Mouse (Mus musculus) CH12.LX (cell line): ENCODE results near the gene Rbm44. TPM values are rescaled to one million over a fixed set of nuclear protein-coding genes. Genes with fewer than 3 reads are reported as not detected.

ENCODE experiments used
- DNase-seq: peaks from one replicate; pipeline ENCODE4 v3.0.0-alpha.2; 2013; ENCODE audit errors: extremely low read depth
- H3K27ac ChIP-seq: 2 replicates; pipeline ENCODE4 v1.5.1; 2012; ENCODE audit warnings: low read depth, mild to moderate bottlenecking, control low read depth, moderate library complexity; ENCODE audit not compliant: insufficient read depth
- H3K27me3 ChIP-seq: replicated peaks from 2 replicates; pipeline ENCODE3; 2012; ENCODE audit warnings: inconsistent platforms
- H3K36me3 ChIP-seq, 2 experiments: replicated peaks in 1 of 2; 2 replicates each; pipeline versions ENCODE3 to v1.6.1; 2012; ENCODE audit warnings: inconsistent platforms in 1 of 2, low read length in 1 of 2, mild to moderate bottlenecking in 1 of 2, mixed read lengths in 1 of 2, moderate library complexity in 1 of 2; ENCODE audit not compliant: control insufficient read depth in 1 of 2, insufficient read depth in 1 of 2
- H3K4me1 ChIP-seq, 2 experiments: 2 replicates each; pipeline ENCODE4 v1.6.1; 2012; ENCODE audit warnings: inconsistent platforms in 1 of 2, moderate library complexity in 1 of 2; ENCODE audit not compliant: insufficient read depth in 2 of 2, control insufficient read depth in 1 of 2
- H3K4me2 ChIP-seq: 2 replicates; pipeline ENCODE4 v1.6.1; 2012; ENCODE audit warnings: low read depth, mild to moderate bottlenecking, control low read depth; ENCODE audit not compliant: poor library complexity, insufficient read depth, severe bottlenecking
- H3K4me3 ChIP-seq, 3 experiments: fragments of 150-350 bp in 1 of 3; sonication (generic) in 1 of 3; replicated peaks in 1 of 3; 2 replicates each; pipeline versions ENCODE3 to v1.5.1; 2011 to 2012; ENCODE audit warnings: low read depth in 2 of 3, low read length in 2 of 3, mild to moderate bottlenecking in 2 of 3, moderate library complexity in 2 of 3, control low read depth in 1 of 3, improper control_type of control experiment in 1 of 3, inconsistent platforms in 1 of 3, mixed read lengths in 1 of 3; ENCODE audit not compliant: poor library complexity in 1 of 3
- H3K79me2 ChIP-seq: replicated peaks from 2 replicates; pipeline ENCODE4 v1.6.1; 2012; ENCODE audit warnings: mild to moderate bottlenecking, moderate library complexity; ENCODE audit not compliant: control insufficient read depth, poor library complexity, insufficient read depth, severe bottlenecking; ENCODE audit errors: extremely low read depth
- H3K9ac ChIP-seq: 2 replicates; pipeline ENCODE4 v1.6.1; 2012; ENCODE audit warnings: low read depth, mild to moderate bottlenecking, control low read depth, moderate library complexity; ENCODE audit not compliant: insufficient read depth
- H3K9me3 ChIP-seq: replicated peaks from 2 replicates; pipeline ENCODE3; 2012; ENCODE audit warnings: low read length, inconsistent platforms, mixed read lengths
- CTCF ChIP-seq, 2 experiments: IDR thresholded peaks in 1 of 2; conservative IDR thresholded peaks in 1 of 2; 2 replicates each; pipeline ENCODE4 v1.5.1; 2011 to 2012; ENCODE audit warnings: low read depth in 2 of 2, low read length in 2 of 2, improper control_type of control experiment in 1 of 2, inconsistent platforms in 1 of 2, mild to moderate bottlenecking in 1 of 2, moderate library complexity in 1 of 2
- E2F4 ChIP-seq: IDR thresholded peaks from 2 replicates; pipeline ENCODE4 v1.6.1; 2011; ENCODE audit warnings: low read depth, low read length, improper control_type of control experiment; ENCODE audit not compliant: insufficient replicate concordance
- ETS1 ChIP-seq: conservative IDR thresholded peaks from 2 replicates; pipeline ENCODE4 v1.6.1; 2012; ENCODE audit warnings: low read depth, mild to moderate bottlenecking, inconsistent platforms, low read length, improper control_type of control experiment, moderate library complexity
- GABPA ChIP-seq: IDR thresholded peaks from 2 replicates; pipeline ENCODE4 v1.6.1; 2012; ENCODE audit warnings: low read depth, low read length, improper control_type of control experiment, inconsistent platforms; ENCODE audit not compliant: insufficient replicate concordance
- IRF4 ChIP-seq: IDR thresholded peaks from 2 replicates; pipeline ENCODE4 v1.6.1; 2014; ENCODE audit warnings: low read depth, mild to moderate bottlenecking, inconsistent platforms, low read length, improper control_type of control experiment
- JUN ChIP-seq: IDR thresholded peaks from 2 replicates; pipeline ENCODE4 v1.6.1; 2011; ENCODE audit warnings: low read depth, mild to moderate bottlenecking, low read length, improper control_type of control experiment, moderate library complexity; ENCODE audit not compliant: insufficient read depth
- MAFK ChIP-seq: IDR thresholded peaks from 2 replicates; pipeline ENCODE4 v1.6.1; 2011; ENCODE audit warnings: low read length, improper control_type of control experiment; ENCODE audit not compliant: insufficient replicate concordance
- MEF2A ChIP-seq: IDR thresholded peaks from 2 replicates; pipeline ENCODE4 v1.6.1; 2014; ENCODE audit warnings: low read depth, mild to moderate bottlenecking, inconsistent platforms, low read length, improper control_type of control experiment, borderline replicate concordance
- MYC ChIP-seq: IDR thresholded peaks from 2 replicates; pipeline ENCODE4 v1.6.1; 2011; ENCODE audit warnings: low read depth, mild to moderate bottlenecking, improper control_type of control experiment, low read length
- PAX5 ChIP-seq: IDR thresholded peaks from 2 replicates; pipeline ENCODE4 v1.6.1; 2012; ENCODE audit warnings: low read length, inconsistent platforms, mixed read lengths
- RCOR1 ChIP-seq: conservative IDR thresholded peaks from 2 replicates; pipeline ENCODE4 v1.6.1; 2012; ENCODE audit warnings: low read depth, mild to moderate bottlenecking, inconsistent platforms, low read length, improper control_type of control experiment
- SIN3A ChIP-seq: IDR thresholded peaks from 2 replicates; pipeline ENCODE4 v1.6.1; 2012; ENCODE audit warnings: low read length, improper control_type of control experiment, inconsistent platforms
- SMC3 ChIP-seq: IDR thresholded peaks from 2 replicates; pipeline ENCODE4 v1.6.1; 2011; ENCODE audit warnings: low read depth, low read length, improper control_type of control experiment
- TBP ChIP-seq: conservative IDR thresholded peaks from 2 replicates; pipeline ENCODE4 v1.6.1; 2011; ENCODE audit warnings: low read depth, low read length, improper control_type of control experiment
- TCF12 ChIP-seq: IDR thresholded peaks from 2 replicates; pipeline ENCODE4 v1.6.1; 2014; ENCODE audit warnings: low read depth, mild to moderate bottlenecking, inconsistent platforms, low read length, improper control_type of control experiment
- UBTF ChIP-seq: IDR thresholded peaks from 2 replicates; pipeline ENCODE4 v1.6.1; 2012; ENCODE audit warnings: low read depth, mild to moderate bottlenecking, inconsistent platforms, low read length, improper control_type of control experiment, moderate library complexity
- ZC3H11A ChIP-seq: IDR thresholded peaks from 2 replicates; pipeline ENCODE4 v1.6.1; 2012; ENCODE audit warnings: low read depth, mild to moderate bottlenecking, inconsistent platforms, low read length, improper control_type of control experiment
- ZNF384 ChIP-seq: IDR thresholded peaks from 2 replicates; pipeline ENCODE4 v1.6.1; 2012; ENCODE audit warnings: low read depth, low read length, improper control_type of control experiment, inconsistent platforms
- dilution Hi-C: fragments of 300-500 bp; cut with MboI; formaldehyde crosslinking; loops from 2 replicates; pipeline ENCODE4 v1.14.3; 2020; ENCODE audit warnings: low sequenced_read_pairs; ENCODE audit not compliant: extremely low pct_unique_long_range_greater_than_20kb, extremely low pct_ligation_motif_present
- in situ Hi-C: fragments of 300-500 bp; cut with MboI; formaldehyde crosslinking; loops from 3 replicates; pipeline ENCODE4 v1.14.3; 2019; ENCODE audit warnings: low sequenced_read_pairs, low pct_ligation_motif_present, low pct_unique_long_range_greater_than_20kb, mixed read lengths
- polyA plus RNA-seq: library from polyadenylated mRNA; unstranded; fragments of >175 nt; gene quantifications from 2 replicates; pipeline ENCODE4 v1.2.1, GENCODE M21; 2012; ENCODE audit warnings: low read depth; ENCODE audit not compliant: insufficient read length
- total RNA-seq, 2 experiments: library from RNA; depleted of rRNA; stranded (reverse); fragments of 300-350 nt in 1 of 2; fragments of >200 nt in 1 of 2; gene quantifications; 2 replicates each; pipeline ENCODE4 v1.2.3; 2012 to 2014

The Rbm44 gene
- total and polyA plus RNA-seq, 3 experiments = 0.23 to 0.44 TPM; not detected in 1

DNA sequence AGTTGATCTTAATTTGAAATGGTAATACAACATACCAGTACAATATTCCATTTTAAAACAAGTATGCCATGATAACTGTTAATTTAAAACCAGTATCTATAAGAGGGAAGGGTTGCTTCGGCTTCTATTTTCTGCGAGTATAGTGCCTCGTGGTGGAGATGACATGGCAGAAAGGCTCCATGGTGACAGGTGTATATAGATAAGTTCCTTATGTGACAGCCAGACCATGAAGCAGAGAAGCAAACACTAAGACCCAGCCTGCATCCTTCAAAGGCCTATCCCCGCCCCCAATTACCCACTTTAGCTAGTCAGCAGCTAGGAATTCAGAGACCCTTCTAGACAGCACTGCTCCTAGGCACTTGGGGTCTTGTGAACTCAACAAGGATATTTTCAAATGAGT lies 24.3 kb downstream of the Rbm44 start:
- TF ChIP-seq IRF4 = no peak
- TF ChIP-seq ETS1 = no peak
- TF ChIP-seq PAX5 = no peak
- TF ChIP-seq UBTF = no peak
- TF ChIP-seq RCOR1 = no peak
- TF ChIP-seq CTCF (conservative IDR thresholded peaks at IDR 0.05 in 1 of 2, IDR thresholded peaks at IDR 0.05 in 1 of 2; ENCODE audit: low read depth in 2 of 2, low read length in 2 of 2) = no peak
- no peak for TF ChIP-seq TCF12
- in situ Hi-C loops (no loop called here), dilution Hi-C loops (no loop called here)
- H3K27ac ChIP-seq = no peak overlapping the region
- no peak overlapping the region for H3K4me3 ChIP-seq
- no peak overlapping the region for H3K4me2 ChIP-seq
- H3K9me3 ChIP-seq = peaks cover 2% of the 10 kb centered on the region
- H3K79me2 ChIP-seq = no peaks in the 10 kb centered on the region
- H3K9ac ChIP-seq = no peak overlapping the region
- DNase-seq = no peak
- H3K27me3 ChIP-seq = no peaks in the 10 kb centered on the region
- no peaks in the 10 kb centered on the region for H3K36me3 ChIP-seq
- peaks cover 0 to 5% of the 10 kb centered on the region in 2 experiments; a peak in 1 of 4 replicates for H3K4me1 ChIP-seq

DNA sequence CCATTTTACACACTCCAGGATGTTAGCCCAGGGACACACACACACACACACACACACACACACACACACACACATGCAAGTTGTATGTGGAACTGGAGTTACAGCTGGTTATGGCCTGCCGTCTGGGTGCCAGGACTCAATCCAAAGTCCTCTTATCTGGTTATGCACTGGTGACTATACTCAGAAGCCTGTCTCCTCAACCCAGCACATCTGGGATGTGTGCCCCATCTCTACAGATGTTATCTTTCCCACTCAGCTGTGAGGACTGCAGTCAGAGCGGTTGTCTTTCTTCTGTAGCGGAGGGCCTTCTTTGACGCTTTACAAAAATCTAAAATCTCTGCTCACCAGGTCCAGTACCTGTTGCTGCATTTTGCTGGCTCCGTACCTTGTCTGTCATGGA lies 29.9 kb downstream of the Rbm44 start:
- Histone ChIP-seq H3K27ac (no peak overlapping the region), H3K4me2 (no peak overlapping the region), H3K4me3 (no peak overlapping the region), H3K79me2 (no peaks in the 10 kb centered on the region), H3K27me3 (peaks cover 2% of the 10 kb centered on the region), H3K9ac (no peak overlapping the region), H3K9me3 (peaks cover 2% of the 10 kb centered on the region)
- dilution Hi-C loops = no loop called here
- in situ Hi-C loops = no loop called here
- no peak for DNase-seq
- TF ChIP-seq JUN (no peak), TCF12 (no peak), MAFK (no peak), RCOR1 (no peak), SMC3 (no peak), ZNF384 (no peak), E2F4 (no peak), SIN3A (no peak), TBP (no peak), IRF4 (no peak), MYC (no peak), MEF2A (no peak), ZC3H11A (no peak), GABPA (no peak)
- TF ChIP-seq, all 38 proteins: peak for 0
- no peaks in the 10 kb centered on the region for H3K36me3 ChIP-seq
- no peaks in the 10 kb centered on the region; a peak in 1 of 4 replicates for H3K4me1 ChIP-seq
